Mouse (Mus musculus) limb, embryonic 13.5 days (tissue): ENCODE results near the gene Kctd3. TPM values are rescaled to one million over a fixed set of nuclear protein-coding genes. Genes with fewer than 3 reads are reported as not detected.

ENCODE experiments used
- ATAC-seq: fragments of 200-750 bp; cut with Nextera tagmentation; 2 replicates; pipeline ENCODE4 v1.8.0; 2017; ENCODE audit warnings: low read depth, moderate number of reproducible peaks, moderate TSS enrichment; ENCODE audit not compliant: low FRiP score
- H3K27ac ChIP-seq: fragments of 300-500 bp; sonication (generic); 2 replicates; pipeline ENCODE4 v1.5.1; 2015; ENCODE audit warnings: inconsistent platforms, mild to moderate bottlenecking, moderate library complexity
- H3K27me3 ChIP-seq: fragments of 300-500 bp; sonication (generic); 2 replicates; pipeline ENCODE4 v1.6.1; 2015; ENCODE audit warnings: mild to moderate bottlenecking, inconsistent platforms
- H3K36me3 ChIP-seq: fragments of 300-500 bp; sonication (generic); 2 replicates; pipeline ENCODE4 v1.6.1; 2015; ENCODE audit warnings: inconsistent platforms, mild to moderate bottlenecking, moderate library complexity
- H3K4me1 ChIP-seq: fragments of 300-500 bp; sonication (generic); 2 replicates; pipeline ENCODE4 v1.6.1; 2015; ENCODE audit warnings: inconsistent platforms
- H3K4me2 ChIP-seq: fragments of 300-500 bp; sonication (generic); replicated peaks from 2 replicates; pipeline ENCODE4 v1.6.1; 2015; ENCODE audit warnings: inconsistent platforms, mild to moderate bottlenecking, moderate library complexity
- H3K4me3 ChIP-seq: fragments of 300-500 bp; sonication (generic); 2 replicates; pipeline ENCODE4 v1.5.1; 2015; ENCODE audit warnings: moderate library complexity, mild to moderate bottlenecking, inconsistent platforms
- H3K9ac ChIP-seq: fragments of 300-500 bp; sonication (generic); 2 replicates; pipeline ENCODE4 v1.6.1; 2015; ENCODE audit warnings: mild to moderate bottlenecking, inconsistent platforms
- H3K9me3 ChIP-seq: fragments of 300-500 bp; sonication (generic); 2 replicates; pipeline ENCODE4 v1.6.1; 2016; ENCODE audit warnings: inconsistent platforms
- WGBS: fragments of 180-500 bp; shearing (Covaris S2); methylation state at CpG from one replicate; pipeline ENCODE4 v1.1.7; 2015; 5-methylcytosine and 5-hydroxymethylcytosine counted together
- polyA plus RNA-seq: library from polyadenylated mRNA; unstranded; fragments of >200 nt; fragmentation: Nextera tagmentation; extraction: Ambion mirVana; gene quantifications from 2 replicates; pipeline ENCODE4 v1.2.1, GENCODE M21; 2015

The Kctd3 gene
- polyA plus RNA-seq, 1 experiment from 2014 or later: 33.4 TPM

- Histone ChIP-seq H3K4me3 (peak overlapping the region; percentile 96), H3K4me1 (peaks cover 22% of the 10 kb centered on the region), H3K27ac (no peak overlapping the region), H3K36me3 (peaks cover 10% of the 10 kb centered on the region; the same call in 1 of the 2 replicates), H3K9ac (peak overlapping the region; percentile 96), H3K9me3 (no peaks in the 10 kb centered on the region), H3K4me2 (peak overlapping the region; percentile 94), H3K27me3 (no peaks in the 10 kb centered on the region)
- WGBS: 2% methylated on average over 7 of the region's 7 CpGs
- ATAC-seq: no peak
These were observed 815 bp downstream of the Kctd3 start for GRCm38 (mm10) chr1:189006826-189007225.

DNA sequence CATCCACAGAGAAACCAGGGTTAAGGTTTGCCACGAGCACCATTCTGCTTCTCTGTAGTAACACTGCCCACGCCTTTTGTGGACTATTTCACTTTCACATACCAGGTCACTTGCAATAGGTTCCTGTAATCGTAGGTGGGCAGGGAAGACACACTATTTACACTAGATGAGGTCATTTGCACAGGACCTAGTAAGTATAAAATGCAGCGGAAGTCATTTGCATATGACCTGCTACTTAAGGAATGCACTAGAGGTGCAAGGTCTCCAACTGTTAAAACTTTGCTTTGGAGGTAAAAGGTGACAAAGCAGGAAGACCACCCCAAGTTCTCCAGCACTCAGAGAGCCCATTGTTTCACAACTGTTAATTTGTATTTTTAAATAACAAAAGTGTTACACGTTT is 1.4 kb downstream of the Kctd3 start:
- H3K9me3 ChIP-seq: no peaks in the 10 kb centered on the region
- peaks cover 22% of the 10 kb centered on the region for H3K4me1 ChIP-seq
- peak overlapping the region; percentile 94 for H3K4me2 ChIP-seq
- 60% methylated on average over 5 of the region's 5 CpGs for WGBS
- H3K36me3 ChIP-seq: peaks cover 10% of the 10 kb centered on the region; the same call in 1 of the 2 replicates
- ATAC-seq: no peak
- H3K27me3 ChIP-seq: no peaks in the 10 kb centered on the region
- H3K4me3 ChIP-seq: peak overlapping the region; percentile 96
- H3K27ac ChIP-seq: no peak overlapping the region
- H3K9ac ChIP-seq: no peak overlapping the region

DNA sequence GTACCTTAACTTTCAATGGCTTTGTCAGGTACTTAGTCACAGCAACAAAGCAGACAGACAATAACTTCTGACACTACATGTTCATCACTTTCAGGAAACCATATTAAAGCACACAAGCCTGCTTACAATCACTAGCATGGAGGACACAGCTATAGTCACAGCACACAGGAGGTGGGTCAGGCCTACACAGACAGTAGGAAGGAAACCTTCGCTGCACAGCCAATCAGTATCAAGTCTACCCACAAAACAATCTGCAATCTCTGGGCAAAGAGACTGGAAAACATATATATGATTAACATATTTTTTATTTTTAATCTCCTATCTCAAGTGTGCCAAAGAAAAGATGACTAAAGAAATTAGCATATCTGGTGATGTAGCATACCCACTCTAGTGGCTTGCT is 2.9 kb downstream of the Kctd3 start:
- no peaks in the 10 kb centered on the region for H3K9me3 ChIP-seq
- no peak overlapping the region for H3K4me3 ChIP-seq
- WGBS: 92% methylated on average over 1 of the region's 1 CpGs
- peaks cover 24% of the 10 kb centered on the region for H3K36me3 ChIP-seq
- H3K9ac ChIP-seq: no peak overlapping the region
- no peak overlapping the region for H3K4me2 ChIP-seq
- H3K27me3 ChIP-seq: no peaks in the 10 kb centered on the region
- peaks cover 22% of the 10 kb centered on the region for H3K4me1 ChIP-seq
- H3K27ac ChIP-seq: no peak overlapping the region
- ATAC-seq: no peak

GRCm38 (mm10) chr1:189001815-189002214 is 5.8 kb downstream of the Kctd3 start:
- Histone ChIP-seq H3K36me3 (peaks cover 46% of the 10 kb centered on the region), H3K4me1 (peaks cover 19% of the 10 kb centered on the region), H3K4me2 (no peak overlapping the region), H3K9ac (no peak overlapping the region), H3K27me3 (no peaks in the 10 kb centered on the region), H3K9me3 (no peaks in the 10 kb centered on the region), H3K27ac (no peak overlapping the region), H3K4me3 (no peak overlapping the region)
- no peak for ATAC-seq
- 83% methylated on average over 12 of the region's 12 CpGs for WGBS

DNA sequence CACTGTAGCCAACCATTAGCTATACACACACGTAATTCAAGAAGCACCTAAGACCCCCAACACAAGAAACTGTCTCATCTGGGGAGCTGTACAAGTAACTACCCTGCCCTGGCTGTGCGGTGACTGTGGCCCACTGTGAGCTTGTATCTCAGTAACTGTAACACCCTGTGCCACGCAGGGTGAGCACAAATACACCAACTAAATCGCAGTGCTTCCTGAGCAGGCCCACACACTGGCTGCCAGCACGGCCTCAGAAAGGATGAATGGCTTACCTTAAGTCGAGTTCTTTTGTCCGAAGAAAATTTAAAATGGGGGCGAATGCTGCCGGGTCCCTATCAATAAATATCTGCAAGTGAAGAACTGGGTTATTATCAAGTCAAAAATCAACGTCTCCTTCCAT is 7.7 kb downstream of the Kctd3 start:
- no peaks in the 10 kb centered on the region for H3K27me3 ChIP-seq
- no peak overlapping the region for H3K4me3 ChIP-seq
- peaks cover 61% of the 10 kb centered on the region for H3K36me3 ChIP-seq
- peaks cover 3% of the 10 kb centered on the region; the same call in 1 of the 2 replicates for H3K4me1 ChIP-seq
- ATAC-seq: no peak
- 95% methylated on average over 10 of the region's 10 CpGs for WGBS
- H3K9me3 ChIP-seq: no peaks in the 10 kb centered on the region
- H3K9ac ChIP-seq: no peak overlapping the region
- no peak overlapping the region for H3K4me2 ChIP-seq
- no peak overlapping the region for H3K27ac ChIP-seq

DNA sequence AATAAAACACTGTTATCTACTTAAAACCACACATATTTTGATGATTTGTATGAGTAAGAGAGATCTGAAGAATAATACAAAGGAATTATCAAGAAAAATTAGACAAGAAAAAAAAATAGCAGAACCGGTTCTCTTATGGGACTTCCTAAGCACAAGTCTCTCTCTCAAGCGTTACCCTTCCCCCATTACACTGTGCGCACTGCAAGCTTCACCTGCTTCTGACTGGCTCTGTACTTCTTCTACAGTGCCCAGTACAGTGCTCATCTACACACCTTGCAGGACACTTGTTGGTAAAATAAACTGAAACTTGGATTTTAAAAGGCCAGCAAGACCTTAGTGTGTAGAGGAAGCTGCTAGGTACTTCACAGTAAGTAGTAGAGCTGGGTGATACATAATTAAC is 9.7 kb downstream of the Kctd3 start:
- Histone ChIP-seq H3K4me1 (no peaks in the 10 kb centered on the region), H3K4me3 (no peak overlapping the region), H3K9ac (no peak overlapping the region), H3K36me3 (peaks cover 63% of the 10 kb centered on the region), H3K27me3 (no peaks in the 10 kb centered on the region), H3K4me2 (no peak overlapping the region), H3K9me3 (no peaks in the 10 kb centered on the region), H3K27ac (no peak overlapping the region)
- no peak for ATAC-seq
- WGBS: 94% methylated on average over 3 of the region's 3 CpGs

DNA sequence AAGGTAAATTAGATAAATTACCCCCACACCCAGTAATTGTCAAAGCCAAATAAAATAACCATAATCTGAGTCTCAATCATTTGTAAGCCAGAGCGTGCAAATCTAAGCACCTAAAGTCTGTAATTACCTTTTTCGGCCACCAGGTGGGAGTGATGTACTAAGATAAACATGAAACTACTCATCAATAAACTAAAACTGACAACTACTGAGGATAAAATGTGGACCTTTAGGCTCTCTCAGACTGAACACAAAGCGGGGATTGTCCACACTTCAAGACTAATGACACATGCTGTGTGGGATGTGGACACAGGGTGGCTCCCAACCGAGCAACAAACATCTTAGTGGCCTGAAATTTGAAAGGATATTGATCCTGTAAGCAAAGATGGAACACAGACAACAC is 14.4 kb downstream of the Kctd3 start:
- 55% methylated on average over 4 of the region's 4 CpGs for WGBS
- Histone ChIP-seq H3K27me3 (no peaks in the 10 kb centered on the region), H3K27ac (no peak overlapping the region), H3K9ac (no peak overlapping the region), H3K36me3 (peaks cover 69% of the 10 kb centered on the region), H3K4me2 (no peak overlapping the region), H3K9me3 (no peaks in the 10 kb centered on the region), H3K4me1 (no peaks in the 10 kb centered on the region), H3K4me3 (no peak overlapping the region)
- ATAC-seq: no peak

- Histone ChIP-seq H3K27ac (no peak overlapping the region), H3K36me3 (peaks cover 83% of the 10 kb centered on the region), H3K4me3 (no peak overlapping the region), H3K27me3 (no peaks in the 10 kb centered on the region), H3K9me3 (no peaks in the 10 kb centered on the region), H3K9ac (no peak overlapping the region), H3K4me2 (no peak overlapping the region), H3K4me1 (no peaks in the 10 kb centered on the region)
- WGBS: 21% methylated on average over 3 of the region's 3 CpGs
- ATAC-seq: no peak
These were observed 27.6 kb downstream of the Kctd3 start for GRCm38 (mm10) chr1:188980050-188980449.

DNA sequence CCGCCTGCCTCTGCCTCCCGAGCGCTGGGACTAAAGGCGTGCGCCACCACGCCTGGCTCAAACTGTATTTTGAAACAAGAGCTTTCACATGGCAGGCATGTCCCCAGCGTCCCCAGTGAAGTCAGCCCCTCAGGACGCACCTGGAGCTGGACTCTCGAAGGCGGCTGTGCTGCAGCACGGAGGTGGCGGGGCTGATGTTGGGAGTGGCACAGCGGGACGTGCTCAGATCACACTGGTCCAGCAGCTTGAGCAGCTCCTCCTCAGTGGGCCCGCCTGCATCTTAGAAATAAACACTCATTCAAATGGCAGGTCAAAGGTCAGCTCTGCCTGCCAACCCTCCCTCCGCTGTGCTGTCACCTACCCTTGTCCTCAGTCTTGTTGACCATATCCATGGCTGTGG is 33.7 kb downstream of the Kctd3 start:
- Histone ChIP-seq H3K36me3 (peaks cover 86% of the 10 kb centered on the region), H3K4me1 (no peaks in the 10 kb centered on the region), H3K27ac (no peak overlapping the region), H3K27me3 (no peaks in the 10 kb centered on the region), H3K4me2 (no peak overlapping the region), H3K9ac (no peak overlapping the region), H3K9me3 (no peaks in the 10 kb centered on the region), H3K4me3 (no peak overlapping the region)
- no peak for ATAC-seq
- WGBS: 91% methylated on average over 16 of the region's 16 CpGs

DNA sequence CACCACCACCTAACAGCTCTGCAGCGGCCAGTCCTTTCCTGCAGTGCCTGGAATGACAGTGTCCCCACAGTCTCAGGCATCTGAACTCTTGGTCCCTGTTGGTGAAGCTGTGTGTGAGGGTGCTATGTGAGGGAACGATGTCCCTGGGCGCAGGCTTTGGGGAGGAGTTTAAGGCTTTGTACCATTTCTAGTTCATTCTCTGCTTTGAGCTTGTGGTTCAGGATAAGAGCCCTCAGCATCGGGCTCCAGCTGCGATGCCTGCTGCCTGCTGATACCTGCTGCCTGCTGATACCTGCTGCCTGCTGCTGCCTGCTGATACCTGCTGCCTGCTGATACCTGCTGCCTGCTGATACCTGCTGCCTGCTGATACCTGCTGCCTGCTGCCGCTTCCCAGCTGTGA is 34.6 kb downstream of the Kctd3 start:
- no peak overlapping the region for H3K9ac ChIP-seq
- 91% methylated on average over 6 of the region's 6 CpGs for WGBS
- no peaks in the 10 kb centered on the region for H3K27me3 ChIP-seq
- no peaks in the 10 kb centered on the region for H3K9me3 ChIP-seq
- no peak overlapping the region for H3K4me2 ChIP-seq
- H3K4me1 ChIP-seq: no peaks in the 10 kb centered on the region
- no peak overlapping the region for H3K27ac ChIP-seq
- no peak for ATAC-seq
- peaks cover 86% of the 10 kb centered on the region for H3K36me3 ChIP-seq
- H3K4me3 ChIP-seq: no peak overlapping the region

GRCm38 (mm10) chr1:188952501-188952900 is 55.1 kb downstream of the Kctd3 start:
- H3K4me3 ChIP-seq: no peak overlapping the region
- H3K27me3 ChIP-seq: no peaks in the 10 kb centered on the region
- H3K9me3 ChIP-seq: no peaks in the 10 kb centered on the region
- WGBS: 92% methylated on average over 4 of the region's 4 CpGs
- no peak overlapping the region for H3K27ac ChIP-seq
- H3K4me2 ChIP-seq: no peak overlapping the region
- H3K4me1 ChIP-seq: 0 out of 2 replicates have a peak, but pooled peaks cover 4% of the 10 kb centered on the region
- ATAC-seq: no peak
- no peaks in the 10 kb centered on the region for H3K36me3 ChIP-seq
- no peak overlapping the region for H3K9ac ChIP-seq

GRCm38 (mm10) chr1:188951091-188951490 is 56.5 kb downstream of the Kctd3 start:
- 0 out of 2 replicates have a peak, but pooled peaks cover 4% of the 10 kb centered on the region for H3K4me1 ChIP-seq
- no peak overlapping the region for H3K27ac ChIP-seq
- WGBS: 90% methylated on average over 6 of the region's 6 CpGs
- H3K4me3 ChIP-seq: no peak overlapping the region
- H3K9ac ChIP-seq: no peak overlapping the region
- no peak overlapping the region for H3K4me2 ChIP-seq
- H3K36me3 ChIP-seq: no peaks in the 10 kb centered on the region
- ATAC-seq: no peak
- no peaks in the 10 kb centered on the region for H3K9me3 ChIP-seq
- H3K27me3 ChIP-seq: no peaks in the 10 kb centered on the region

GRCm38 (mm10) chr1:188948276-188948675 is 59.4 kb downstream of the Kctd3 start:
- H3K4me2 ChIP-seq: no peak overlapping the region
- no peak for ATAC-seq
- H3K27ac ChIP-seq: no peak overlapping the region
- H3K4me1 ChIP-seq: 0 out of 2 replicates have a peak, but pooled peaks cover 11% of the 10 kb centered on the region
- H3K4me3 ChIP-seq: no peak overlapping the region
- H3K27me3 ChIP-seq: no peaks in the 10 kb centered on the region
- no peaks in the 10 kb centered on the region for H3K36me3 ChIP-seq
- H3K9ac ChIP-seq: no peak overlapping the region
- 77% methylated on average over 9 of the region's 9 CpGs for WGBS
- no peaks in the 10 kb centered on the region for H3K9me3 ChIP-seq
